Mouse (Mus musculus): Measurements from ENCODE around the gene Mest. TPM values are rescaled to one million over a fixed set of nuclear protein-coding genes. Genes with fewer than 3 reads are reported as not detected.

Gene Mest
- total RNA-seq (2022): 1 to 10 TPM; 3.2 to 9.2 (median 7.6) TPM

DNA sequence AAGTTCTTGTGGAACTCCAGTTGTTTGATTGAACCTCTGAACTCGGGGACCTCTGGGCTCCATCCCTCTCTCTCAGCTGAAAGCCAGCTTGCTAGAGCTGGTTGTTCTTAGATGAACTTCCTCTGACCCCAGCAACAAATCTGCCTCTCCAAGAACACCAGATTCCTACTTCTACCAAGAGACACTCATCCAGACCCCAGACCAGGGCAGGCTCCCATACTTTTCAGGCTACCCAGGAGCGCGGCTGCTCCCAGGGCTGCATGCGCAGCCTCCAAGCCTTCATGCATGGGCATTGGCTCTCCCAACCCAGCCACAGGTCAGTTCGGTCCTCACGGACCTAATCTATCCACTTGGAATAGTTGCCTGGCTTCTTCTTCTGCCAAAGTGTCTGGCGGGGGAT, at the start of gene Mest:
TSS of gene Mest (plus strand) at position 217 of the 400 bp plus-strand sequence.
- no peak for DNase-seq (ENCODE audit: low spot score)

DNA sequence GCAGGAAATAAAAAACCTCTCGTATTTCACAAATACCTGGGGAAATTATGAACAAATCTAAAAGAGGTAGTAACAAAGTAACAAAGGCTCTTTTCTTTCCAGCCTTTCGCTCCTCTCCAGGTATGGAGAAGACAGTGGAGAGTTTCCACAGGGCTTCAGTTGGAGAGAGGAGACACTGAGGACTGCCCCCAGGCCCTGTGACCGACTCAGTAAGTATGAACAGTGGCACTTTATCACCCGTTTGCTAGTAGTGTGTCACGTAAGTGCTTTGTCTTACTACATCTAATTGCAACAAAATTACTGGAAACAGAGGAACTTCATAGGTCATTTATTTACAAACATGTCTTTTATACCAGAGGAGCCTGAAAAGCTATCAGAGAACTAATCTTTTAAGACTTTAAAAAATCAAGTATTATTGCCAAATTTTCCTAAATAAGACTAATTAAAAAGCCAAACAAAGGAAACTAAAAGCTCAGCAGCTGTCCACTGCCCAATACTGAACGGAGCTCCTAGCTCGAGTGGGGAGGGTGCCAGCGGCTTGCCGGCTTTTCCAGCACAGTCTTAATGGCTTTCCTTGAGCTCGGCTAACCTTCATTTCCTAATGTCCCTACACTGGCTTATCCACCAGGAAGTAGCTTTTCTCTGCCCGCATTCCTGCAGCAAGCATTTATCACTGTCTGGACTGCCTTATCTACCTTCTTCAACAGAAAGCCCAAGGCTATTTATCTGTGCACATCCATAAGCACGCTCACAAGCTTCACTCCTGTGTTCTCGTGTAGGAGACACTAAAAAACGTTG, 49.4 kb upstream of the Mest start:
- no peak for DNase-seq (ENCODE audit: low spot score)

DNA sequence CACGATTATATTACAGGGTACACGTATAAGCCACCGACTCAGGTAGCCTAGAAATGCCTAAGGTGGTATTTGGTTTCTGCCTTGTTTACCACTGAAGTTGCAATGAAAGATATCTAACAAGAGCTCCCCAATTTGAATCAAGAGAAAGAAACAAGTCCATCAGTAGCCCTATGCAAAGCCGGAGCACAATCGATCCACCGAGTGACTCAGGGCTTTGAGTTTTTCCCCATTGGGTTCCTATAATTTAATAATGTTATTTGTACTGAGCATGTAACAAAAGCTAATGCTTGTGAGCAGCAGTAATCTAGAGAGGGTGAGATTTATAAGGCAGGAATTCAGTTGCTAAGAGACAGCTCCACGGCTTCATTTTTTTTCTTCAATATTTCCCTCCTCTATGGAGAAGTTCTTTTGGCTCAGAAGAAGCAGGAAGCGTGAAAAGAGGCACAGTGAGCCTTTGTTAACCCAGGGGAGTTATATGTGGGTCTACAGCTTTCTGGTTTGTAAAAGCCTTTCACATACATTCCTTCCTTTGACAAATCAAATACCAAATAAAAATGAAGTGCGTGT, 48.5 kb upstream of the Mest start:
- DNase-seq (ENCODE audit: low spot score): peak; percentile 41

DNA sequence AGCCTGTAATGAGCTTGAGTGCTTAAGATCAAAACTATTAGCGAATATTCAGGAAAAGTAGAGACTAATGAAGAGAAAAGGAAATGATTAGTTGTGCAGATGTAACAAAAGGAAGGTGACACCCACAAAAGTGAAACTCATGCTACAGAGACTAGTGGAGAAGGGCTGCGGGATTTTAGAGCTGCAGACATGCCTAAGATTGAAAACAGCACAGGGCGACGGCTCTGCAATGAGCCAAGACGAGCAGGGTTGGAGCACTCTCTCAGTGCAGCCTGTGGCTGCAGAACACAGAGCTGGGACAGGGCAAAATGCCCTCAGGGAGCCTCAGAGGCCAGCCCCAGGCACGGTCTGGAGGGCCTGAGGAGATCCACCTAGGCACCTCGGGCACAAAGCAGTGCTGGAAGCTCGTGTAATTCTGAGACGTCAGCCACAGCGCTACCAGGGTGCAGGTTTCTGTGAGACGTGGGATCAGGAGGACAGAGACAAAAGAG, 48.0 kb upstream of the Mest start:
- DNase-seq (ENCODE audit: low spot score): no peak

DNA sequence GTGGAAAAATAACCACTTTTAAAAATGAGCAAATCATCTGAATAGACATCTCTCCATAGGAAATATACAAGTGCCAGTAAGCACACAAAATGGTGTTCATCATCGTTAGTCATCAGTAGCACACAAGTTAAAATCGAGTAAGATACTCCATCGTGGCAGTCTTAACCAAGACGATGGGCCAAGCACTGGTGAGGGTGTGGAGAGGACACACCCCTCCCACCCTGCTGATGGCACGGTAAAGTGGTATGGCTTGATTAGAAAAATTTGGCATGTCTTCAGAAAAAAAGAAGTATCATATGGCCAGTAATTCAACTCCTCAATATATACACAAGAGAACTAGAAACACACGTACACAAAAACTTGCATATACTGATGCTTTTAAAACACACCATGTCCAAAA, 46.8 kb upstream of the Mest start:
- no peak for DNase-seq (ENCODE audit: low spot score)

DNA sequence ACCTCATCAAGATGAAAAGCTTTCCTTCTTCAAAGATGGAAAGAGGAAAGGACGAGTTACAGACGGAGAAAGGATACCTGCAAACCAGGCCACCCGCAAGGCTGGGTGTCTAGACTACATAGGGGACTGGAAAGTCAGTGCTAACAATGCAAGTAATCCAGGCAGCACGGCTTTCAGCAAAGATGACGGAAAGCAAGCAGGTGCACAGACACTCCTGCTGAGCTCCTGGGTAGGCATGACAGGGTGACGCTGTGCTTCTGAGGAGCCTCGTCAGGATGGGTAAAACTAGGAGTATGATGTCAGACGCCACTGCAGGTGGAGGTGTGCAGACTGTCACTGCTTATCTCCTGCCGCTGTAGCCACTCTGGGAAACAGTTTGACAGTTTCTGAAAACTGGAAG, 45.8 kb upstream of the Mest start:
- no peak for DNase-seq (ENCODE audit: low spot score)

DNA sequence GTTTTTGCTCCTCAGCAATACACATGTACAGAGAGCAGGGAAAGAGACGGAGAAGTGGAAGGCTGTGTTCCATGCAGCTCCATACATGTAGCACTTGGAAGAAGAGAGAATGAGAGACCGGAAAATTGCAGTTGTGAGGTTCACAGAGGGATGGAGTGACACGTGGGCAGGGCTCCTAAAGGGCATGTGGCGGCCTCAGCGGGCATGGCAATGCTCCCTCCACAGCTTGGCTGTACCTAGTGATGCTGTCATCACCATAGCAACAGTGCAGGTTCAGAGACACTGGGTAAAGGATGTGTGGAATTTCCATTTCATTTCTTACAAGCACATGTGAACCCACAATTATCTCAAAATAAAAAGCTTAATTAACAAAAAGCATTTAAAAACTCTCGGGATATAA, 44.9 kb upstream of the Mest start:
- no peak for DNase-seq (ENCODE audit: low spot score)

DNA sequence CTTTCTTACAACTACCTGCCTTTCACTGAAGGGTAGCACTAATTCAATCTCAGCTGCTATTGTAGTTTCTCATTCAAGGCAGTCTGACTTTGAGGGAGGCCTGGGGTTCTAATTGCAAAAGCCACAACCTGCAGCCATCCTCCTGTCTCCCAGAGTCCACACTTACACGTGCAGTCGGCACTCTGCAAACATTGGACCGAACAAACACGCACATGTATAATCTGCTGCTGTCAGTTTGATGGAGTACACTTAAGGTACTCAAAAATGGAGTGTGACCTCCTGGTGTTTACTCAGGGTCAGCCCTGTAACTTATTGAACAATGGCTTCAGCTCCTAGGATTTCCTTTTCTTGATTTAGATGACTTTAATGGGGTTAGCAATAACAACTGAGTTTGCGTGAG, 43.8 kb upstream of the Mest start:
- no peak for DNase-seq (ENCODE audit: low spot score)

DNA sequence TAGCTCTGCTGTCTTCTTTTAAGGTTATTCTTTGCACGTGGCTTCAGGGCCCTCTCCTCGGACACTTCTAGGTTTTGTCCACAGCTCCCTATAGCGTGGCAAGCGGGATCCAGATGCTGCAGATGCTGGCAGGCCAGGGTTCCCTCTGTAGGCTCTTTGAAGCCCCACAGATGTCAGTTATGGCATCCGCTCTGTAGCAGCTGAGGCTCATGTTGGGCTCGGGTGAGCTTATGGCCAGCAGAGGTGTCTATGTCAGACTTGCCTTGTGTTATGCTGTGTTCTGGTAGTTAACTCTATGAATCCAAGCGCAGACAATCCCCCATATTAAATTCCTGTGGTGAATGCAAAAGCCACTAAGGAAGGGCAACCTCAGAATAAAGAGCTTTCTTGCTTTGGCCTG, 42.9 kb upstream of the Mest start:
- no peak for DNase-seq (ENCODE audit: low spot score)

DNA sequence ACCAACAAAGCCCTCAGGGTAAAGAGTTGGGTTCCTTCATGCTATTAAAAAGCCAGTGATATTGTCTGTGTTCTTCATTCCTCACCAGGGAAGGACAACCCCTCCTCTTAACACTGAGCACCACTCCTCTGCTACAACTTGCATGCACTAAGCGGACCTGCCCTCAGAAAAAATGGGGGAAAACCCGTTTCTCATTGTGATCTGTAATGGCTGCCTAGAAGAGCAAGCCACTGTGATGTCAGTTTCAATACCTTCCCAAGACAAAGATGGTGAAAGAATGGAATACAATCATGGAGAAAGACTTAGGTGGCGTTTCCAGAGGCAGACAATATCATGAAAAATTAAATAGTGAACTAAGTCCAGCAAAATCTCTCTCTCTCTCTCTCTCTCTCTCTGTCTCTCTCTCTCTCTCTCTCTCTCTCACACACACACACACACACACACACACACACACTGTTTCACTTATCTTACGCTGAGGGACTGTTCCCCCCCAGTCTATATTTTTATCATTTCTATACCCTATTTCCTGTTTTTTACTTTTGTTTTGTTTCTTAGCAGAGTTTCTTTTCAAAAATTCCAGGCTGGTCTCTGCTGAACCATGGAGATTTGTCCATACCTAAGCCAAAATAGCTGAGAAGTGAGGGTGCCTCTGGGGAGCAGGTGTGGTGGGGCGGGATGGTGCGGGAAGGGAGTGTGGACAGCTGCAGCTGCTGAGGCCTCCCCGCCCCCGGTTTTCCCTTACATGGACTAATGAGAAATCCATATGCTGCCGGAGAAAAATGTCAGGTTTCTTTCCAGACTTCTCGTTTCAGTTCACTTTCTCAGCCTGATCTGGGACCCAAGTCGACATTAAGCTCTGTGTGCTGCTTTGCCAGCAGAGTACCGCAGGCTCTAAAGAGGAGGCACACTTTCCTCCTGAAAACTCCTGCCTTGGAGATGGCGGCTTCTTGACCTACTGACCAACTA, 41.1 kb upstream of the Mest start:
- DNase-seq (ENCODE audit: low spot score): peak; percentile 47

DNA sequence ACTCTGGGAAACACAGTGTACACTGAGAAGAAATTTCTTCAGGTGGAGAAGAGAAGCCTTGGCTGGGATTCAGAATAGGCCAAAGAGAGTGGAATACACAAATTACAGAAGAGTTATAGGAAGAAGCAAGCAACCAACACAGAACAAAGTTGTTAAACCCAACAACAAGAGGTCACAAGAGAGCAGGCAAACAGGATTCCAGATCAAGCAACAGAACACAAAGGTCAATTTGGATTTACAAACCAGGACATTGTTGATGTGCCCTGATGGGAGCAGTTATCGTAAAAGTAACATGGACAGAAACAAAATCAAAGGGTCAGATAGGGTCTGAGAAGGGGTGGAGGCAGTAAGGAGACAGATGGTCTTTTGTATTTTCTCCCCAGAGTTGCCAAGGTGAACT, 38.8 kb upstream of the Mest start:
- no peak for DNase-seq (ENCODE audit: low spot score)

DNA sequence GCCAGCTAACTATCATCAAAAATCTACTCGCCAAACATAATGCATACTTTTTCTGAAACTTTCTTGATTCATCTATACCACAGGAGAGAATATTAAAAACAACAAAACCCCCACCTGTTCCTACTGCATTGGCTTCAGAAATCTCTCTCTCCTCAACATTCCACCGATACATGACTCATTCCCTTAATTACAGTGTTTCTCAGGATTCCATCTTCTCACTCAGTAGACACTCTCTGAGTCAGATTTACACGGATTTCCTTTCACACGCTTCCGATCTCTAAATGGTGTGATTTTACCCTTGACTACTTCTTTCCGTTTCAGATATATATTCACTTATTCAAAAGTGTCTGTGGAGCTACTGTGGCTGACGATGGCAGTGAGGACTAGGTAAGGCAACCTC, 36.1 kb upstream of the Mest start:
- no peak for DNase-seq (ENCODE audit: low spot score)

DNA sequence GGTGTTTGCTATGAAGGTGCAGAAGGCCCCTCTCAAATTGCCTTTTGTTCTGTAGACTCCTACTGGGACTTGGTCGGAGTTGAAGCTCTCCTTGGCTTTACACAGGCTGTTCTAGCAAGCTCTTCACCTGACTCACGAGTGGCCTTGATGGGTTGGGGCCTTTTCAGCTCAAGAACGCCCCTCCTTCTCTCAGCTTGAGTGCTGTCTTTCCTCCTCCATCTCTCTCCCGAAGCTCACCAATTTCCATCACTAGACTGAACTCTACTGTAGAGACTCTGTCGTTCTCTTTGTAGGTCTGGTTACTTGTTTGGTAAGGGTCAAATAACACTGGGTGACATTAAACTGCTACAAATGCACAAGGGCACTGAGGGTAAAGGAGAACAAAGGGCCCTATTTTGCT, 30.5 kb upstream of the Mest start:
- no peak for DNase-seq (ENCODE audit: low spot score)

DNA sequence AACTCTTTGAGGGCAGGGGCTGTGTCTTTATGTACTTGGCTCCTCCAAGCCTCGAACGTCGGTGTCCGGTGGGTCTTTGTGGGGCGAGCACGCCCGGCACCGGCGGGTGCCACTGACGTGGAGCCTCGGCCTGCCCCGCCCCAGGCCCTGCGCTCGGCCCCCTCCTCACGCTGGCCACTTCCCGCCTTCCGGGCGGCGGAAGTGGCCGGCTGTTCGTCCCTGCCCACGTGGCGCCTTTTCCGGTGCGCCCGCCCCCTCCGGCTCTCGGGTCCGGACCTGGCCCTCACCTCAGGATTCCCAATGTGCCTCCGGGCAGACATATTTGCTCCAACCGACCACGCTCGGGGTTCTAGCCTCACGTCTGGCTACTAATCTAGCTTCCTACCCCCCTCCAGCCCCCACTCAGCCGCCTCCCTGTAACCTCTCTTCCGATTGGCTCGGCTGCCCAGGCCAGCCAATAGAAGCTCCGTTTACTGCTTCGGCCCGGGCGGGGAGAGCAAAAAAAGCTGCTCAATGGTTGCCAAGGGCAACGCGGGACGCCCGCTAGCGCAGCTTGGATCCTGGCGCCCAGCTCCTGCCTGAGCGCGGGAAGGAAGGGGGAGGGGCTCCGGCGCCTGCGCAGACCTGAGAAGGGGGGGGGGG, 29.9 kb upstream of the Mest start, which contains the start of gene Cep41:
TSS of gene Cep41 (minus strand) at position 400 of the 642 bp plus-strand sequence.
- peak; percentile 97 for DNase-seq (ENCODE audit: low spot score)

DNA sequence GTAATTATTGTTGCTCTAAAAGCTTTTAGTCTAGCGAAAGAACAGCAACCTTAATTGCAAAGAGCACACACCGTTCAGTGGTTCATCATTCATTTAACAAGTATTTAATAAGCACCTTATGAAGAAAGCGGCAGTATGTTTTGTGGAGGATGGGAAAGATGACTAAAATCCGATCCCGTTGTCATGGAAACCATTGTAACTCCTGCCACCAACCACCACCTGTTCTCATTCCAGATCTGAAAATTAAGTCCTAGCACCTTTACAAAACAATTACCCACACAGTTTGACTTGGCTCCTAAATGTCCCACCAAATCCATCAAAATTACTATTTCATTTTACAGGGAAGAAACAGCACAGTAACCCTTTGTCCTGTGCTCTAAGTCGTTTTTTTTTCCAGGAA, 29.1 kb upstream of the Mest start:
- DNase-seq (ENCODE audit: low spot score): no peak

DNA sequence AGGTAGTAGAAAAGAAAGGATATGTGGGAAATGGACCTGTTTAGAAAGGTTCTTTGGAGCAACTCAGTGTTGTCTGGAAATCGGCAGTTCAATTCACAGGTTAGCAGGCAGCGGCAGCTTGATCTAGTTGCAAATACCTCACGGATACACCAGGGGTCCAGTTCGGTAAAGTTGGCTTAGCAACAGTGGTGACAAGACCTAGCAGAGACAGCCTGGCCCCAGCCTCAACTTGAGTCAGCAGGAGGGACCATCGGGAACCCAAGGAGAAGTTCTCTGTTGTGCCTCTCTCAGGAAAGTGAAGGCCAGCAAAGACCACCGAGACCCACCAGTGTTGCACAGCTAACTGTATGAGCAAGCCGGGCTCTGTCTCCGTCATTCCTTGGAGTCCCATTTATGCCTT, 28.2 kb upstream of the Mest start:
- DNase-seq (ENCODE audit: low spot score): no peak

DNA sequence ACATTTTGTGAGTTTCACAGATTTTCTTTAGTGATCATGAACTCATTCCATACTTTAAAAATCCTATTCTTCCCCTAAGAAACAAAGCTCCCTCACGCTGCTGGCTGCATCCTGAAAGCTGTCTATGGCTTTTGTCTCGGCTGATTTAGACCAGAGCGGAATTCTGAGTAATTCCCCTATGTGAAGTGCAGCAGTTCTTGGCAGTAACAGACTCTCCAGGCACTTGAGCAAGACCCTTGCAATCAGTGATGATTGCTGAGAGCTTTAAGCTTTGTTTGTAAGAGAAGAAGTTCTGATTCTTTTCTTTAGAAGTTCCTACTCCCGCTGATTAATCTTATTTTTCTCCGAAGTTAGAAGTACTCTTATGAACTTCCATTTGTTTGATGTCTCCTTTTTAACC, 25.9 kb upstream of the Mest start:
- no peak for DNase-seq (ENCODE audit: low spot score)

DNA sequence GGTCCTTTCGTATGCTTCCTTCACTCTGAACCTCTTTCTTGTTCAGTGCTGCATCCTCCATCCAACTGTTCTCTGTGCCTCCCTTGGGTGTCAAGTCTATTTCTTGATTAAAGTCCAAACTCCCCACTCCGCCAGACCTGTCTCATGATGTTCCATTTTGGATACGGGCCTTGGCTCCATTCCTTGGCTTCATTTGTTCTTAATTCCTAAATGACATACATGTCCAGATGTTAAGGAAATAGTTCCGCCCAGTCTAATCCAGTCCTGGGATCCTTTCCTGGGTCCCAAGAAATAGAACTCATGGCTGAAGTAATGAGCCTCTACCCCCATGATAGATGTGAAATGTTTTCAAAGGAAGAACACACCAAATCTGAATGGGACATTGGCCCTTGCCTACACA, 25.3 kb upstream of the Mest start:
- DNase-seq (ENCODE audit: low spot score): no peak

DNA sequence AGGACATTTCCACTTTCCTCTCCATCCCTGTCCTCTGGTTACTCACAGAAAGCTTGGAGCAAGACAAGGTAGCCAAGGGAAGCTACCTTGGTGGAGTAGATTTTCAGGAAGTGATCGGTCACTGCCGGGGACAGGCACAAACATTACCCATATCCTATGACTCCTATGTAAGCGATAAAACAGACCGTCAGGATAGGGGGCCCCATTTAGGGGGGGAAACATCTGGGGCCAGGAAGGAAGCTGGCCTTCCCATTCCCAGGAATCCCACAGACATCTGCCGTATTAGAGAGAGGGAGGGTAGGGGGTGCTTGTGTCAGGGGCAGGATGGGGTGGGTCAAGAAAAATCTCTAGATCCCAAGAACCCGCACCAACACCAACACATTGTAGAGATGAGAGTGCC, 23.2 kb upstream of the Mest start:
- peak; percentile 51 for DNase-seq (ENCODE audit: low spot score)

DNA sequence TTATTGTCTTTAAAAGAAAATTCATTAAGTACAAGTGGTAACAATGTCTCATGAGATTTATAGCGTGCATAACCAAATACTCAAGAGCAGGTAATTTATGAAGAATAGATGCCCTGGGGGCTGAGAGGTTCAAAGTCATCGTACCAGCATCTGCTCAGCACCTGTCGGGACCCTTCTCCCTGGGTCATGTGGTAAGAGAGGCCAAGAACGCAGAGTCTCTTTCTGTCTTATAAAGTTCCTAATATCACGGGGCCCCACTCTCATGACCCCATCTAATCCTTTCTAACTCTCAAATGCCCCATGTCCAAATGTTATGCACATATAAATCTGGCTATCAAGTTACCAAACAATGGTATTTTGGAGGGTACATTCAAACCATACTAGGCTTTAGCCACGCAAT, 20.5 kb upstream of the Mest start:
- DNase-seq (ENCODE audit: low spot score): no peak

DNA sequence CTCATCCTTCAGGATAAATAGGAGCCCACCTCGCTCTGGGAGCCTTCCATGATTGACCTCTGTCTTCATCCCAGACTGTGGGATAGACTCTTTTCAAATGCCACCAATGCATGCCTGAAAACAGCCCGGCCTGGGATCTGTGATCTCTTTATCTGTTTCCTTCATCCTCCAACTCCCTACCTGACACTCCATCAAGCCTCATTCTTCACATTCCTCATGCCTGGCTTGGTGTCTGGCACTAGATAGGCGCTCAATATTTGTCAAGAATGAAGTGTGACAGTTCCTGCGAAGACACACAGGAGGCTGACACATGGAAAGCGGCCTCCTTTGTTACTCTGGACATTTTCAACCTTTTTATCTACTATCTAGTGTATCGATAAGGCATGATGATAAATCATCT, 19.9 kb upstream of the Mest start:
- no peak for DNase-seq (ENCODE audit: low spot score)

Measured in heart, adult 8-10 months (tissue).